Mouse (Mus musculus) liver, adult 2 months (tissue): ENCODE results near the gene Ldb3. TPM values are rescaled to one million over a fixed set of nuclear protein-coding genes. Genes with fewer than 3 reads are reported as not detected.

Experiments used
- DNase-seq: peaks from one replicate; pipeline ENCODE4 v3.0.0-alpha.2; 2011; ENCODE audit warnings: low read depth, low spot score; ENCODE audit errors: extremely low read depth
- H3K27ac ChIP-seq: fragments of 200-500 bp; replicated peaks from 2 replicates; pipeline ENCODE4 v1.5.1; 2012; ENCODE audit warnings: low read depth, mild to moderate bottlenecking, control low read depth, inconsistent platforms, low read length; ENCODE audit not compliant: insufficient read depth
- H3K27me3 ChIP-seq: fragments of 200-500 bp; 2 replicates; pipeline ENCODE4 v1.6.1; 2012; ENCODE audit warnings: mild to moderate bottlenecking, moderate library complexity, low read length, inconsistent platforms; ENCODE audit not compliant: control insufficient read depth, insufficient read depth
- H3K36me3 ChIP-seq: fragments of 200-500 bp; 2 replicates; pipeline ENCODE4 v1.6.1; 2012; ENCODE audit warnings: low read length, inconsistent platforms; ENCODE audit not compliant: control insufficient read depth, insufficient read depth
- H3K4me1 ChIP-seq: fragments of 200-500 bp; 2 replicates; pipeline ENCODE4 v1.6.1; 2011; ENCODE audit warnings: low read length; ENCODE audit not compliant: control insufficient read depth, insufficient read depth
- H3K4me3 ChIP-seq: fragments of 200-500 bp; 2 replicates; pipeline ENCODE4 v1.5.1; 2011; ENCODE audit warnings: low read depth, mild to moderate bottlenecking, control low read depth, low read length, moderate library complexity; ENCODE audit not compliant: insufficient read depth
- H3K79me2 ChIP-seq: fragments of 200-500 bp; 2 replicates; pipeline ENCODE4 v1.6.1; 2012; ENCODE audit warnings: inconsistent platforms, mild to moderate bottlenecking, low read length, moderate library complexity; ENCODE audit not compliant: control insufficient read depth, insufficient read depth
- H3K9ac ChIP-seq: fragments of 200-500 bp; 2 replicates; pipeline ENCODE4 v1.6.1; 2012; ENCODE audit warnings: low read depth, mild to moderate bottlenecking, control low read depth, inconsistent platforms, low read length
- CTCF ChIP-seq: fragments of 200-500 bp; IDR thresholded peaks from 2 replicates; pipeline ENCODE4 v1.5.1; 2011; ENCODE audit warnings: low read depth, low read length, control low read depth
- POLR2A ChIP-seq: fragments of 200-500 bp; IDR thresholded peaks from 2 replicates; pipeline ENCODE4 v1.6.1; 2011; ENCODE audit warnings: low read length, control low read depth; ENCODE audit not compliant: insufficient read depth; ENCODE audit errors: extremely low read depth
- WGBS: fragments of 180-500 bp; shearing (Covaris S2); methylation state at CpG from one replicate; pipeline ENCODE4 v1.1.7; 2018; 5-methylcytosine and 5-hydroxymethylcytosine counted together
- polyA plus RNA-seq: library from polyadenylated mRNA; depleted of rRNA; stranded (reverse); fragments of >200 nt; gene quantifications from 2 replicates; pipeline ENCODE4 v1.2.3, GENCODE M21; 2012
- total RNA-seq: library from RNA; depleted of rRNA; stranded (reverse); fragments of >200 nt; gene quantifications from 2 replicates; pipeline ENCODE4 v1.2.3, GENCODE M21; 2014

Ldb3 gene
- total and polyA plus RNA-seq, 2 experiments = 0.06 to 0.18 TPM

GRCm38 (mm10) chr14:34623074-34623473 lies 34.6 kb upstream of the Ldb3 start:
- WGBS = 87% methylated on average over 5 of the region's 5 CpGs
- TF ChIP-seq CTCF = no peak
- no peak for TF ChIP-seq POLR2A
- Histone ChIP-seq H3K4me3 (no peak overlapping the region), H3K79me2 (no peaks in the 10 kb centered on the region), H3K4me1 (peaks cover 9% of the 10 kb centered on the region), H3K27me3 (no peaks in the 10 kb centered on the region), H3K9ac (no peak overlapping the region), H3K27ac (no peak overlapping the region), H3K36me3 (no peaks in the 10 kb centered on the region)
- DNase-seq = no peak

GRCm38 (mm10) chr14:34620611-34621376 lies 32.3 kb upstream of the Ldb3 start:
- 16% methylated on average over 10 of the region's 10 CpGs for WGBS
- H3K4me1 ChIP-seq = peaks cover 6% of the 10 kb centered on the region
- no peak overlapping the region for H3K4me3 ChIP-seq
- H3K36me3 ChIP-seq = no peaks in the 10 kb centered on the region
- no peak for TF ChIP-seq POLR2A
- peak; percentile 83 for TF ChIP-seq CTCF
- no peaks in the 10 kb centered on the region for H3K79me2 ChIP-seq
- peak overlapping the region; percentile 52 for H3K27ac ChIP-seq
- DNase-seq = peak; percentile 99
- no peak overlapping the region for H3K9ac ChIP-seq
- no peaks in the 10 kb centered on the region for H3K27me3 ChIP-seq

GRCm38 (mm10) chr14:34618808-34619207 lies 30.3 kb upstream of the Ldb3 start:
- peak overlapping the region; percentile 51 for H3K9ac ChIP-seq
- WGBS = 20% methylated on average over 9 of the region's 9 CpGs
- H3K4me3 ChIP-seq = no peak overlapping the region
- peak overlapping the region; percentile 6 for H3K27ac ChIP-seq
- no peaks in the 10 kb centered on the region for H3K27me3 ChIP-seq
- no peaks in the 10 kb centered on the region for H3K36me3 ChIP-seq
- peaks cover 6% of the 10 kb centered on the region for H3K4me1 ChIP-seq
- no peaks in the 10 kb centered on the region for H3K79me2 ChIP-seq
- TF ChIP-seq POLR2A = no peak
- TF ChIP-seq CTCF = no peak
- DNase-seq = peak; percentile 94

GRCm38 (mm10) chr14:34616821-34617220 lies 28.3 kb upstream of the Ldb3 start:
- Histone ChIP-seq H3K4me3 (no peak overlapping the region), H3K4me1 (peaks cover 6% of the 10 kb centered on the region), H3K36me3 (no peaks in the 10 kb centered on the region; the same call in 1 of the 2 replicates), H3K27me3 (no peaks in the 10 kb centered on the region), H3K27ac (no peak overlapping the region), H3K79me2 (no peaks in the 10 kb centered on the region), H3K9ac (no peak overlapping the region)
- WGBS = 5% methylated on average over 8 of the region's 8 CpGs
- TF ChIP-seq CTCF = peak; percentile 100
- TF ChIP-seq POLR2A = no peak
- peak; percentile 77 for DNase-seq

- no peak overlapping the region for H3K27ac ChIP-seq
- TF ChIP-seq POLR2A (no peak), CTCF (no peak)
- H3K79me2 ChIP-seq = no peaks in the 10 kb centered on the region
- peaks cover 3% of the 10 kb centered on the region; the same call in 1 of the 2 replicates for H3K4me1 ChIP-seq
- H3K4me3 ChIP-seq = no peak overlapping the region
- no peaks in the 10 kb centered on the region; the same call in 1 of the 2 replicates for H3K36me3 ChIP-seq
- no peak overlapping the region for H3K9ac ChIP-seq
- DNase-seq = no peak
- no peaks in the 10 kb centered on the region for H3K27me3 ChIP-seq
- 69% methylated on average over 4 of the region's 4 CpGs for WGBS
Observed at GRCm38 (mm10) chr14:34615625-34616024, 27.1 kb upstream of the Ldb3 start.

GRCm38 (mm10) chr14:34615082-34615481 lies 26.6 kb upstream of the Ldb3 start:
- no peak overlapping the region for H3K9ac ChIP-seq
- TF ChIP-seq CTCF = no peak

More at GRCm38 (mm10) chr14:34615082-34615481, 26.6 kb upstream of the Ldb3 start:
- Histone ChIP-seq H3K27me3 (no peaks in the 10 kb centered on the region), H3K27ac (no peak overlapping the region), H3K36me3 (no peaks in the 10 kb centered on the region; the same call in 1 of the 2 replicates), H3K79me2 (no peaks in the 10 kb centered on the region), H3K4me3 (no peak overlapping the region), H3K4me1 (peaks cover 3% of the 10 kb centered on the region; the same call in 1 of the 2 replicates)
- WGBS = 54% methylated on average over 13 of the region's 13 CpGs
- no peak for DNase-seq
